Mouse (Mus musculus) spleen, adult 2 months (tissue): ENCODE results near the gene Cyp2s1.

Experiments used
- CTCF ChIP-seq: fragments of 200-500 bp; IDR thresholded peaks from 2 replicates; pipeline ENCODE4 v1.5.1; 2011; ENCODE audit warnings: mild to moderate bottlenecking, inconsistent platforms; ENCODE audit not compliant: insufficient read depth, insufficient read length, insufficient replicate concordance; ENCODE audit errors: extremely low read depth
- POLR2A ChIP-seq: fragments of 200-500 bp; IDR thresholded peaks from 2 replicates; pipeline ENCODE4 v1.6.1; 2011; ENCODE audit warnings: low read depth, low read length, inconsistent platforms

DNA sequence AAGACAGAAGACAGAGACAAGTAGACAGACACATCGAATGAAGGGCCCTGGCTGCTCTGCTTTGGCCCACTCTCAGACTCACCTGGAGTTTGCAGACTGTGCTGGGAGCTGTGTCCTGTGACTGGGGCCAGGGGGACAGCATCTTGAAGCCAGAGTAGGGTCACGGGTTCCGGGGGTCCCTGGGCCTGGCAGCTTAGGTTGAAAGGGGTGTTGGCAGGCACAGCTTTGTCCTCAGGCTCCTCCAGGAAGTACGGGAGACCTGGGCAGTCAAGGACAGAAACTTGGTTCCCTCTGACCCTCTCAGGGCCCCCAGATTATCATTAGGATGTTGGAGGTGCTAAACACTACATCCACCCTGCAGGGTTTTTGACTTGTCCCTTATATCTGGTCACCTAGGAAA, 31.0 kb downstream of the Cyp2s1 start:
- TF ChIP-seq CTCF (no peak), POLR2A (no peak)
